Mouse (Mus musculus): ENCODE data around the gene Galnt12.

The Galnt12 gene

DNA sequence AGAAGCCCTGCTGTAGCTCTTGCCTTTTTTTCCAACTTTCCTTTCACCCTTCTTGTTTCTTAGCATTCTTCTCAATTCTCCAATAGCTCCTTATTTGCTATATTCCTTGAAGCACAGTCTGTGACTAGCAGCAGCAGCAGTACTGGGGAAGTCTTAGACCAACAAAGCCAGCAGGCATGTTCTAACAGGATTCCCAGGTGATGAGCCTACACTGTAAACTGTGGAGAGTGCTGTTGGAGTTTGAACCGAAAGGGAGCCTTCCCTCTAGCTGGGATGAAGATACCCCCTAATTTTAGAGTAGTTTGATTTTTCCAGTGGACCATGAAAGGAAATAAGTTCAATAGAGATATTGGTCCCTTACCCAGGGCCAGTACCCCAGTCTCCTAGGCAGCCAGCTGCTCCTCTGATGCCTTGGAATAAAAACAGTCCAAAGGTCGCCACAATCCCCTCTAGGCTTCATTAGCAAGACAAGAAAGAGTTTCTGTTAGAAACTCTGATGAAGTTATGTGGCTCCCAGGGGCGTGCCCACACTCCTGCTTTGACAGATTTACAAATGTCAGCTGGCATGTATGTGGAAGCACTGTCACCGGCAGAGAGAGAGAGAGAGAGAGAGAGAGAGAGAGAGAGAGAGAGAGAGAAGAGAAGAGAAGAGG, 69.5 kb downstream of the Galnt12 start:
- DNase-seq: no peak

DNA sequence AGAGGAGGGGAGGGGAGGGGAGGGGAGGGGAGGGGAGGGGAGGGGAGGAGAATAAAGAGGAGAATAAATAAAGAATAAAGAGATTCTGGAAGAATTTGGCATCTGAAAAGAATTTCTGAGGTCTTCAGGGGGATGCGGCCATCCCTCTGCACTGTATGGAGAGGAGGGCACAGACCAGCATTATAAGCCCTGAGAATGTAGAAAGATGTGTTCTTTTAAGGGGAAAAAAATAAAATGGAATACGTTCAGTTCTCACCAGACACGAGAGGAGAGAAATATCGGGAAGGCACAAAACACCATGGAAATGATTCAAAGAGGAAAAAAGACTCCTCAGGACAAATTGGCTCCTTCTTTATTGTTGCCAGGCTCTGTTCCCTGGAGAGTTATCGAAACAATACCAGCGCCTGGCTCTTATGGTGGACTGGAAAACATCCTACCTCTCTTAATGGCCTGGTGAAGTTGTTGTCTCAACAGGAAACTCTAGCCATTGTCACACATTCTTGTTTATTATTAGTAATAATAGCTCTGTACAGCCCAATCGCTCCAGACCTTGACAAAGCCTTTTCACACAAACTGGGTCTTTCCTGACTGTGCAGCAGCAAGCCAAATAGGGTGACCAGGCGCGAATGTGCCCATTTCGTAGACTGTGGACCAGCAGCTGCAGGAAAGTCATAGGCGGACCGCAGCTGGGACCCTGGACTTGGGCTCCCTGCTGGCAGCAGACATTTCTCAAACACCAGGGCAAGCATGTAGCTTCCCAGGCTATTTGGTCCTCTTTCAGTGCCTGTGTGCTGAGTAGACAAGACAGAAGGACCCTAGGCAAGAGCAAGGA, 70.3 kb downstream of the Galnt12 start:
- no peak for DNase-seq

DNA sequence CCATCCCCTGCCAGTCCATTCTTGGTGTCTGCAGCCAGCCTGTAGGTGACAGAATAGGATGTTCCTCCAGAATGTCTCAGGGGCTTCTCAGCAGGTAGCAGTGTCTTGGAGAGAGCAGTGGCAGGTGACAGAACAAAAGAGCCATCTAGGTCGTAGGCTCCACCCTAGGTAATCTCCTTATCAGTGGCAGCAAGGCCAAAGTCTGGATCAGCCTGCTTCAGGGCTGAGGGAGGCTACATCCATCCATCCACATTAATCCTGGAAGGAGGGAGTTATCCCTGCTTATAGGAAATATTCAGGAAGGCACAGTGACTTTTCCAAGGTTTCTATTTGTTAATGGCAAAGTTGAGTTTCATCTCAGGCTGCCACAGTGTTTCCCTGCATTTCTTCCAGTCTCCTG, 80.6 kb downstream of the Galnt12 start:
- no peak for DNase-seq
